Mouse (Mus musculus): ENCODE measurements around the gene Ldb3.

- TF ChIP-seq CTCF (IDR thresholded peaks at IDR 0.05; ENCODE audit: control insufficient read depth, insufficient read depth, low read length) (no peak), POLR2A (IDR thresholded peaks at IDR 0.05; ENCODE audit: borderline replicate concordance, control insufficient read depth, low read depth, low read length) (no peak)
Measured at GRCm38 (mm10) chr14:34613523-34613922, 25.0 kb upstream of the Ldb3 start.

Data from bone marrow, adult 2 months (tissue).